Mouse (Mus musculus) cerebellum, adult 11 months (tissue): Measurements from ENCODE around the gene Rufy3.

Source experiments
- DNase-seq: peaks from one replicate; pipeline ENCODE4 v3.0.0; 2022

The Rufy3 gene

DNA sequence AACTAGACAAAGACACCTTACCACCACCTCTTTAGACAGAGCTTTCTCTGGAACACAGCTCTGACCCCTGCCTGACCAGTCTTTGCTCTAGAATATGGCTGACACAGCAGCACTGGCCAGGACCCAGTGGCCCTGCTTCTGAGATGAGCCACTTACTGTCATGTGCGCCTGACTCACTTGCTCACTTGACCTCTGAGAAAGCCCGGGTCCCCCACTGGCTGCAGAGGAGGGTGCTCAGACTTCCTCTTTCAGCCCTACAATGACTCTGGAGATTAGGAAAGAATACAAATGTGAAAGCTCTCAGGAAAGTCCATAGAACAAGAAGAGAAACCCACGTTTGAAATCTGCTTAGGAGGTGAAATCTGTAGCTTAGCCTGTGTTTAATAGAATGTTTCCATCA lies 66.0 kb downstream of the Rufy3 start:
- no peak for DNase-seq

DNA sequence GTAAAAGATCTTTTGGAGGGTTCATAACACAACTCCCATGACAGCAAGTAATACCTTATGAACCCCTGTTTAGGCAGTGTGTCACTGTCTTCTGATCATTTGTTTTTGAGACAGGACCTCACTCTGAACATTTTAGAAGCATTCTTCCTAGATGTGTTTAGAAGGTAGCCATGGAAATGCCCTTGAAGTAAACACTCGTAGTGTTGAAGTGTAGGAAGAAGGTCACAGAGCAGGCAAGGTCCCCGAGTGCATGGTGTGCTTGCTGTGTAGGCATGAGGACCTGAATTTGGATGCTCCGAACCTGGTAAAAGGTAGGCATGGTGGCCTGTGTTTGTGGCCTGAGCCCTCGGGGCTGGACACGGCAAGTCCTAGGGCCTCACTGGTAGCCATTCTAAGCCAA lies 66.7 kb downstream of the Rufy3 start:
- DNase-seq, result no peak

DNA sequence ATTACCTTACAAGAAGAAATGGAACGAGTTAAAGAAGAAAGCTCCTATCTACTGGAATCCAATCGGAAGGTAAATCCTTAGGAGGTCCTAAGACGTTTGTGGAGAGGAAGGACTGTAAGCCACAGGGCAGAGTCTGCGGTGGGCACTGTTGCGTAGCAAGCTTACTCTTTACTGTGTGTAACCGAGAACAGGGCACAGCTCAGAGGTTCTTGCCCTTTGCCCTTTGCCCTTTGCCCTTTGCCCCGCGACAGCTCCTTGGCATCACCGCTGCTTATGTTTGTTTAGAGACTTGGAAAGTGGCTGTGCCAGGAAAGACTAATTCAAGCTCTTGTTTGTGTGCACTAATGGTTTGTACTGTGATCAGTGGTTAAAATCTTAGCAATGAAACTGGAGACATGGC lies 67.6 kb downstream of the Rufy3 start:
- DNase-seq, result no peak

DNA sequence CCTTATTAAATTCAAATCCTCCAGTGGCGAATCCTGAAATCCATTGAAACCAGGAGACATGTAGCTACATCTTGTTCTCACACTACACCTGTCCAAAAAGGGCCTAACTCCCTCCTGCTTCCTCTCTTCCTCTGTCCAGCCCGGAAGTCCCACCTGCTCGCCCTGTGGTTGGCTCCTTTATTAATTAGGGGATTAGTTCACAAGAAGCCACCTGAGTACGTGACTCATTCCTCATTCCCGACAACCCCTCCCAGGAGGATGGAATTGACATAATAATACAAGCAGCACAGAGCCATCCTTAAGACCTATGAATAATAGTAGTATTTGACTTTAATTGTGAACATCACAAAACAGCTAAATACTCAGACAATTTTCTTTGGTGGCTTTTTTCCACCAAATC lies 69.2 kb downstream of the Rufy3 start:
- DNase-seq, result no peak

DNA sequence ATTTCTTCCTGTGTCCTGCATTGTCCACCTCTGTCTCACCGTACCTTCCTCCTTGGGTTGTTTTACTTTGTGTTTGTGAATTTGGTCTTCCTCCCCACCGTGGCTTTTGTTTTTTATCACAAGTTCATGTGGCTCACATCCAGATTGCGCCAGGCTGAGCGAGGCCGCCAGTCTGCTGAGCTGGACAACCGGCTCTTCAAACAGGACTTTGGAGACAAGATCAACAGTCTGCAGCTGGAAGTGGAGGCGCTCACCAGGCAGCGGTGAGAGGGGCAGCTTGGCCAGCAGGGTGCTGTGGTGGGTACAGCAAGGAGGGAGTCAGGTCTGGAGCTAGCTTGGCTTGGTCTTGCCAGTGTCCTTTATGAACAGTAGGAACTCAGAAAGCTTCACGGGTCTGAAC lies 77.9 kb downstream of the Rufy3 start:
- DNase-seq, result no peak

DNA sequence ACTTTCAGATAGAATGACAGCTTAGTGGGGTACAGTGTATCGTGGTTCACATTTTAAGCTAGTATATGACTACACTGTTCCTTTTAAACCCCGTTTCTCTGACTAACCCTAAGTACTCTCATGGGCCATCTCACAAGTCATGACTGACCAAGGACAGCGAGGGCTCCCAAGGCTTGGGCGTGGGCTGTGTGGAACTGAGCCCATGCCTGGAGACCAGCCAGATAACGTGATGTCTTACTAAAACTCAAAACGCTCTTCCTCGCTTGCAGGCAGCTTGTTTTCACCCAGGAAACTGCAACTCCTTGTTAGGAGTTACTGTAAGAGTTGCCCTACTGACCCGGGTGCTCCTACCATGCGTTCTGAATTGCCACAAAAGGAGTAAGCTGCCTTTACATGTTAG lies 78.7 kb downstream of the Rufy3 start:
- DNase-seq, result no peak

DNA sequence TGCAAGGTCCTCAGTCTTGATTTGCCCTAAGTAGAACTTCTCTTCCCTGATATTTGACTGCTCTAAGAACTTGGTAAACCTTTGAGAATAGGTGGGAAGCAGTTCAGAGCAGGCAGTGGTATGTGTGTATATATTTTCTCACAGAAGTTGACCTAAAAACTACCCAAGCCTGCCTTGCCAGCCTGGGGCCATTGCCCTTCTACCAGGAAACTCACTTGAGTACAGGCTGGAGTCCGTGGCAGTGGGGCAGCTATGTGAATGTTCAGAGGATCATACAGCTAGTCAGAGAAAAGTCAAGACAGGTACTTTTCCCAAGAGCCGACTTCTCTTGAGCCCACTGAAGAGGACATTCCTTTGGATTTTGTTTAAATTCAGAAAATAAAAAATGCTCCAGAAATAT lies 80.1 kb downstream of the Rufy3 start:
- DNase-seq, result no peak

DNA sequence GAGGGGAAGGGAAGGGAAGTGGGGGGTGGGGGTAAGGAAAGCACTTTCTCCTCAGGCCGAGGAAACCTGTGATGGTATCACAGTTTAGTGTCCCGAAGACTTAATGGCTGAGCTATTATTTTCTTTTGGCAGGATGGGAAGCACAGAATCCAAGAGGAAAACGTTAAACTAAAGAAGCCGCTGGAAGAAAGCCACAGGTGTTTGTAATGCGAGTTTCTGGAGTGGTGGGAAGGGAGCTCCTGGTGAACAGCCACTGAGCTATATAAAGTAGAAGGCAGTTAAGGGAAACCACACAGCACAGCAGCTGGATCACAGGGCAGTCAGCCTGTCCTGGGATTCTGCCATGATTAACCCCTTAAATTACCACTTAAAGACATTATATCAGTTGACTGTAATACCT lies 80.6 kb downstream of the Rufy3 start:
- DNase-seq, result no peak

DNA sequence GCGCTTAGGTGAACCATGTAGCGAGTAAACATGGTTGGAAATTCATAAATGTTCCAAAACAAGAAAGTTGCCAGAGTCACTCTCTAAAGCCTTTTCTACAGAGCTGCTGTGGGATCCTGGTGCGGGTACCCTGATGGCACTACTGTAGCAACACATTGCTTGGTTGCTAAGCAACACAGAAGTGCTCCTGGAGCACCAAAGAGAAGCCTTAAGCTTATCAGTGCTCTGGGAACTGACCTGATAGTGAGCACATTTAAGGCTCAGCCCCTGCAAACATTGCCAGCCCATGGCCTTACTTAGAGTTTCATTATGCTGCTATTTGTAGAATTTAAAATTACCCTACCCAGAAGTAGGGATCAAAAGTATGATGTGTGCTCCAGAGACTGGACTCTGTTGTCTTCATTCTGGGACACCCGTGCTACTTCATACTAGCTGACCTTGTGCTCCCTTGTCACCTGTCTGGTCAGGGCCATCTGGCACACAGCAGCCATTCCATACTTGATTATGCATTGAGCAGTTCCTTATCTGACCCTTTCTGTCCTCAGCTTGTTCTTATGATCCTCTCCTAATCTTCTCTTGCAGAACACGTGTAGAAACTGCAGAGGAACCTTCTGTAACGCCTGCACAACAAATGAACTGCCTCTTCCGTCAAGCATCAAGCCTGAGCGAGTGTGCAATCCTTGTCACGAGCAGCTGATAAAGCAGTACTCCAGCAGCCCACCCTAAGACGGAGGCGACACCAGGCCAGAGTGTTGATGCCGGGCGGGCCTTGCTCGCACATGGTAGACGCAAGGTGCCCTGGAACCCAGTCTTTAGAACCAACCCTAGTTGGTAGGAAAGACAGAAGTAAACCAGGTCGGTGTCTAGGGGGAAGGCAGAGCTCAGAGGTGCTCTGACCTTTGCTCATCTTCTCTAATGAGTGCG lies 84.7 kb downstream of the Rufy3 start:
- no peak for DNase-seq

DNA sequence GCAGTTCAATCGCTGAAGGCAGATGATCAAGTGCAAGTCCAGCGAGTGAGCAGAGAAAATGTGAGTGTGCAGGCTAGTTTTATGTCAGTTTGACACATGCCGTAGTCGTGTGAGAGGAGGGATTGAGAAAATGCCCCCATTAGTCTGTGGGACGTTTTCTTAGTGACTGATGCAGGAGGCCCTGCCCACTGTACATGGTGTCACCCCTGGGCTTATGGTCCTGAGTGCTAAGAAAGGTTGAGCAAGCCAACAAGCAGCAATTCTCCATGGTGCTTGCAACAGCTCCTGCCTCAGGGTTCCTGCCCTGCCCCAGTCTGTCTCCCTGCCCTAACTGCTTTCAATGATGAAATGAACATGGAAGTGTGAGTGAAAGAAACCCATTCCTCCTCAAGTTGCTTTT lies 87.7 kb downstream of the Rufy3 start:
- no peak for DNase-seq

DNA sequence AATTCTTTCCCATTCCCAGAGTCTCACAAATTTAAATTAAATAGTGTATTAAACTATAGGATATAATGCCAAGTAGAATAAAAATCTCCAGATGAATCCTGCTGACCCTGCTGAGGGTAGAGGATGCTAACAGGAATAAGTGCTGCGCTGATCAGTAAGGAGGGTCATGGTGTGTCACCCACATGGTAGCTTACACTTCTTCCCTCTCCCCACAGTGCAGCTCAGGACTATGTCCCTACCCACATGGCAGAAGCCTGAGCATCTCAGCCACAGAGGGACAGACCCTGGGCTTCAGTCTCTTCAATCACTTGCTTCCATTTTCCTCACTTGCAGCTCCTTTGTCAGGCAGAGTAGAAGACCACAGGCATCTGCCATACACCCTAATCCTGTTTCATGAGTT lies 93.0 kb downstream of the Rufy3 start:
- DNase-seq, result no peak

DNA sequence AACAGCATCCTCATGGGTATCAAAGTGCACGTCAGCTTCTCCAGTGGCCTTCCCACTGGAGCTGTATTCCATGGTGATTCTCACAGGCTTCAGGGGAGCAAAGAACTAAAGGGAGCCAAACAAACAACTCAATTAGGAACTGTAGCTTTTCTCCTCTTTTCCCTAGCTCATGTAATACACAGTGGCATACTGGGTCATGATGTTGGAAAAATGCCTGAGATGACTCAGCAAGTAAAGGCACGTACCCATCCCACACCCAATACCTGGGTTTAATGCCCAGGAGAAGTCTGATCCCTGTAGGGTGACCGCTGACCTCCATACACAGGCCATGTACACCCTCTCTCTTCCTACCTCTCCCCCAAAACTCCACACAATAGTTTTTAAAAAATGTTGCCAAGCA lies 98.3 kb downstream of the Rufy3 start:
- no peak for DNase-seq

DNA sequence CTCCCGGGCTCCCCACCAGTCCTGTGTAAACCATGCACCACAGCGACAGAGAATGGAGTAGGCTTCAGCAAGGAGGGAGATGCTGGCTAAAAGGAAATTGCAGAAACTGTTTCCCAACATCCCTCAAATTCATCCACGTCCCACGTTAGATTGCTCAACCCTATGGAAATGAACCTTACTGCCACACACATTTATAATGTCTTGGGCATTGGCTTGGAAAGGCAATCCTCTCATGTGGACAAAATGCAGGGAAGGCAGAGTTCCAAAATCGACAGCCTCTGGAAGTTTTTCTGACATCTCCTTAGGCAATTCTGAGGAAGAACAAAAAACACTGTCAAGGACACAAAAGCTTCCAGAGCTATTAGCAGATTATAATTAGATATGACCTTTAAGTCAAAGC lies 99.0 kb downstream of the Rufy3 start:
- no peak for DNase-seq

DNA sequence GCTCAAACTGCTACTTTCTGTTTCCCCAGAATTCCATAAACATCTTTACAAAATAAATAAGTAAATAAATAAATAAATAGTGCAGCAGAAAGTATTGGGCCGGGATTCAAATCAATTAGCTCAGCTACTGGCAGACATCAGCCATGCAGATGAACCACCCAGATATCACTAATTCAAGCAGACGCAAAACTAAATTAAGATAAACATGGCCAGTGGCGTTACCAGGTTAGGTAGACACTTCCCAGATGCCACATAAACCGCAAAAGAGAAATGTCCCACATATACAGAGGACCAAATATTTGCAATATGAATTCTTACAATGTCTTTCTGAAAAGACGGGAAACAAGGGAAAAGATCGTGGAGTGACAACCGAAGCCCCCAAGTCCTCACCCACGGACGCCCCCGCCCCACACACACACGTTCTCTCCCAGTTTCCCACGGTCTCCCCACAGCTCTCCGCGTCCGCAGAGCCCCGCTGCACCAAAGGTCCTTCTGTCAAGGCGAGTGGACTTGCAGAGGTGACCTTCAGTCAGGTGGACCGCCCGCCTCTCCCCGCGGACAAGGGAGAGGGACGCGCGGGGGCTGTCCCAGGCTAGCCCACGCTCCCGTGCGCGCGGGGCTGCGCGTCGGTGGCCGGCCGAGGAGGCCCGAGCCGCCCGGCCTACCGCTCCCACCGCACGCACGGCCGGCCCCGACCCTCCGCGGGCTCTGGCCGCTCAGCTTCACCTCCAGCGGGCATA lies 110.0 kb downstream of the Rufy3 start:
- DNase-seq, result peak; percentile 49

DNA sequence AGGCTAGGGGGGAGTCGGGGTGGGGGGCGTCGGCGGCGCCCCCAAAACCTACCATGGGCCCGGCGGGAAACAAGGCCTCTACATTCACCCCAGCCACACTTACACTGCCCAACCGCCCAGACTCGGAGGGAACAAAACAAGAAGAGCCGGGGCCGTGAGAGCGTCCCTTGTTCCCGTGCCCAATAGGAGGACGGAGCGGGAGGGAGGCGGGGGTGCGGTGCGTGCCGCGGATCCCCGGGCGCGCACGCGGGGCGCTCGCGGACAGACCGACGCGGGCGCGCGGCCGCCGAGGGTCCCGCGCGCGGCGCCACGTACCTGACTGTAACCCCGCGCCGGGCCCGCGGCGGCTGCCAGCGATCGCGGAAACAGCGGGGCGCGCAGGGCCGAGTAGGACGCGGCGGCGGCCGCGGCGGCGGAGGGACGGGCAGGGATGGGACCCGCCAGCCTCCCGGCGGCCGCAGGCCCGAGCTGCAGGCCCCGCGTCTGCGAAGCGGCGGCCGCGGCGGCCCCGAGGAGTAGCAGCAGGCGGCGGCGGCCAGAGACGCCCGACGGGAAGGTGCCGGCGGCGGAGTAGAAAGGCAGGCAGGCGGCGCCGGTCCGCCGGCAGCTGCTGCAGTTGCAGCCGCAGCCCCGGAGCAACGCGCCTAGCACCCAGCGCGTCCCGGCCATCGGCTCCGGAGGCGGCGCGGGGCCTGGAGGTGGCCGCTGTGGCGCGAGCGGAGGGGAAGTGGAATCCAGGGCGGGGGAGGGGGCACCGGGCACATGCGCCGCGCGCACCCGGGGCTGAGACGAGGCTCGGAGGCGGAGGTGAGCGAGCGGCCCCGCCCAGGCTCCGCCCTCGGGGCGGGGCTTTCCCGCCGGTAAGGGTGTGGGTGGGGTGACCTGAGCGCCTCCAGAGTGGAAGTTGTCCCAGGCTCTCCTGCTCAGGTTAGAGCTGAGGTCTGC lies 110.9 kb downstream of the Rufy3 start, which contains the start of gene Grsf1:
Grsf1 (minus strand) TSS at position 729 of the 945 bp plus-strand sequence.
- peak; percentile 93 for DNase-seq

DNA sequence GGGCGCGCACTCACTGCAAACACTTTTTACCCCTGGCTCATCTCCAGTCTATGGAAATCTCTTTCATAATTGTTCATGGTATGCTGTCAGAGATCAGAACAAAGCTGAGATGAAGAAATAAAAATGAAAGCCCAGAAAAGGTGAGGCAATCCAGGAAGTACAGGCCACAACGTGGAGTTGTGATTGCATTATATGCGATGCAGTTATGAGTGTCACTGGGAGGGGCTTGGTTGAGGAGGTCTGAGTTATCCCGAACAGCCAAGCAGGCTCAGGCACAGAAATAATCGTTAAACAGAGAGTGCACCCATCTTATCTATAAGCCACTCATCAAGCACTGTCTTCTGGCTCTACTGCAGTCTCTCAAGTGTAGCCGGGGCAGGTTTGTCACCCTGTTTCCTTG lies 114.1 kb downstream of the Rufy3 start:
- DNase-seq, result no peak

DNA sequence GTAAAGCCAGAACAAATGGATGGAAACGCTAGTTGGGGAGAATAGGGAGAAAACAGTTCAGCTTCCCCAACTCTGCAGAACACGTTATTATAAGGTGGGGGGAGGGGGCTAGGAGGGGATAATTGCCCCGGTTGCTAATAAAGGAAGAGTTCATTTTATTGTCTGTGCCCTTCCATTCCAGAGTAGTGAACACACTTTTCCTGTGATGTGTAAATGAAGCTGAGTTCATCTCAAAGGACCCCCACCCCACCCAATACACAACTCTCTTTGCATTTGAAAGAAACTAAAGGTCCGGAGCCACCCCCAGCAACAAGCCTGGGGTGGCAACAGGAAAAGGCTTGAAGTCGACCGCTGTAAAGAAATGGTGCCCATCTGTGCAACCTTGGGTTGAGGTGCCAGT lies 114.5 kb downstream of the Rufy3 start:
- no peak for DNase-seq

DNA sequence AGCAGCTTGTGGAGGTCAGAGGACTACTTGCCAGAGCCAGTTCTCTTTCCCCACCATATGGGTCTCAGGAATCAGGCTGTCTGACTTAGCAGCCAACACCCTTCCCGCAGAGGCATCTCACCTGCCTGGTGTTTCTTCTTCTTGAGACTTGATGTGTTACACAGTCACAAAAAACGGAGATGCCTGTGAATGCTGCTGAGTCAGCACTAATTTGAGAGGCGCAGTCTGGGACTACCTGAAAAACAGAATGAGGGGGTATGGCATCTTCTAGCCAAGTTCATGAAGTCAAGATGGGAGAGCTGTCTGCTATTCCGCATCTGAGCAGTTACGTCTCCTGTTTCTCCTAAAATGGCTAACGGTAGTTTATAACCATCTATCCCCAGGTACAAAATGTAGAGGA lies 115.7 kb downstream of the Rufy3 start:
- DNase-seq, result no peak

DNA sequence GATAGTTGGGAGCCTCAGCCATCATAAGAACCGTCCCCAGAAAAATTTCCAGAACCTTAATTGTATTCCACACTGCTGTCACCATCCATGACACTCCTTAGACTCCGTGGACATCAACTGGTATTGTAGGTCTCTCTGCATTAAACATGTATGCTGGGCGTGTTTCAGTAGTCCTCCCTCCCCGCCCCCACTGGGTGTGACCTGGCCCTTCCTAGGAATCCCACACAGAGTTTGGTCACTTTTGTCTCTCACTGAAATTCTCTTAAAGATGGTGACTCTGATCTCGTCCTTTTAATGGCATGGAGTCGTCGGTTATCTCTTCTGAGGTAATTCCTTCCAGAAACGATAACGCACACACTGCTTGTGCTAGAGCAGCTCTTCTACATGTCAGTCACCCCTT lies 118.9 kb downstream of the Rufy3 start:
- no peak for DNase-seq

DNA sequence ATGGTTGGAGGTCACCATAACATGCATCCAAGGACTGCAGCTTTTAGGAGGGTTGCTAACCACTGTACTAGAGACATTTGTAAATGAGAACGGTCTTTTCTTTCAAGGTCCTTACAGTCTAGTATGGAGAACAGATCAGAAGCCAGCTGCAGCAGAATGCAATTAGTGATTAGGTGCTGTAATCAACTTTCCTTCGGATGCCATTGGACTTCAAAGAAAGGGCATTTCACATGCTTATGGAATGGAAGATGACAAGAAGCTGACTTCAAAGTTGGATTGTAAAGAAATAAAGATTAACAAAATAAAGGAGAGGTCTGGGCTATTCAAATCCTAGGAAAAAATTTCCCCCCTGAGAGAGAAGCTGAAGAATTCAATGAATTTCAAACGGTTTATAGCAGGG lies 119.4 kb downstream of the Rufy3 start:
- DNase-seq, result no peak

DNA sequence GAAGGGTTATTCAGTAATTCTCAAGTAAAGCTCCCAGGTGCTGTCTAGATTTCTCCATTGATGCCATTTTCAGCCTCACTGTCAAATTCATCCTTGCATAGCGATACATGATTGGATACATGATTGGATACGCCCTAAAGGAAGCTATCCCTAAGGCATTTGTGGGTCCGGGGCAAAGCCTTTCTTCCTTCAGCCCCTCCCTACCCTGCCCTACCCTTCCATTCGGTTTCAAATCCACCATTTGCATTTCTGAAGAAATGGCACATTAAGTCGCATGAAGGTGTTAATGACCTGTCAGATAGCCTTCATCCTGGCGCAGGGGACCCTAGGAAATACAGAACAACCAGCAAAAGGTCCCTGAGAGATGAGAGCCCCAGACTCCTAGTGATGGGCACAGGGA lies 120.5 kb downstream of the Rufy3 start:
- no peak for DNase-seq

DNA sequence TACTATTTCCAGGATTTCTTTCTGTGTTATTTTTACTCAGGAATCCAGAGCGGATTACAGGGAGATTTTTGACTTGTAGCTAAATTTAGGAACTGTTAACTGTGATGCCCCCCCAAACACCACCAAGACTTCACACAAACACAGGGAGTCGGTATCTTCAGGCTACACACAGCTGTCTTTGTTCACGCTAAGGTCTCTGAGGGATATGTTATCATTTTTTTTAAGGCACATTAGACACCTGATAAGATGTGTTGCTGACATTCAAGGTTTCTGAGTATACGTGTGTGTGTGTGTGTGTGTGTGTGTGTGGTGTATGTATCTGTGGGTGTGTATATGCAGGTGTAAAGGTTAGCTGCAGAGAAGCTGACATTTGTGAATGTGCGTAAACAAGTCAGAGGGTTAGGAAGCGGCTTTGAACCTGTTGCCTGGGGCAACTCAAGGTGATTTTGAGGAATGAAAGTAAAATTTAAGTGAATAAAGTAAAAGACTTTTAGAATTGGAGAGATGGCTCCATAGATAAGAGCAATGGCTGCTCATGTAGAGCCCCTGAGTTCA lies 121.0 kb downstream of the Rufy3 start:
- DNase-seq, result no peak

DNA sequence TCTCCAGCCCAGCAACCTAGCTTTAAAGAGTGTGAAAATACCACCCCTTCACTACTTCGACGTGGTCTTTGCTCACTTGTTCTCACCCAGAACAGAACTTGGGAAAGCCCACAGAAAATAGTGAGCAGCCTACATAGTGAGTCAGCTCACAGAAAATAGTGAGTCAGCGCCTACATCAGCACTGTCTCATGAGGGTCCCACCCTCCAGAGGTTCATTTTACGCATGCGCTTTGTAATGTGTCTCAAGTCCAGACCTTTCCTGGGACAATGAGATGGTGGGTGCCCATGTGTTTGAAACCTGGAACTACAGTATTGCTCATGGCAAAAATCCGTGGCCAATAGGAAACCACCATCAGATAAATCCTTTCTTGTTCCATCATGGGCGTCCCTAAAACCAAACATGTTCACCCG lies 123.2 kb downstream of the Rufy3 start:
- DNase-seq, result no peak
